Mouse (Mus musculus) frontal cortex, postnatal 36 days (tissue): ENCODE measurements around the gene Fam187b.
A peak's percentile ranks its signal among the peaks of the same experiment; 100 is the strongest.

Experiments
- DNase-seq, 2 experiments: peaks; one replicate each; pipeline ENCODE4 v3.0.0; 2022; ENCODE audit warnings: low spot score in 2 of 2

Gene Fam187b

GRCm38 (mm10) chr7:30958109-30958865, 15.3 kb upstream of the Fam187b start:
- no peak for DNase-seq

DNA sequence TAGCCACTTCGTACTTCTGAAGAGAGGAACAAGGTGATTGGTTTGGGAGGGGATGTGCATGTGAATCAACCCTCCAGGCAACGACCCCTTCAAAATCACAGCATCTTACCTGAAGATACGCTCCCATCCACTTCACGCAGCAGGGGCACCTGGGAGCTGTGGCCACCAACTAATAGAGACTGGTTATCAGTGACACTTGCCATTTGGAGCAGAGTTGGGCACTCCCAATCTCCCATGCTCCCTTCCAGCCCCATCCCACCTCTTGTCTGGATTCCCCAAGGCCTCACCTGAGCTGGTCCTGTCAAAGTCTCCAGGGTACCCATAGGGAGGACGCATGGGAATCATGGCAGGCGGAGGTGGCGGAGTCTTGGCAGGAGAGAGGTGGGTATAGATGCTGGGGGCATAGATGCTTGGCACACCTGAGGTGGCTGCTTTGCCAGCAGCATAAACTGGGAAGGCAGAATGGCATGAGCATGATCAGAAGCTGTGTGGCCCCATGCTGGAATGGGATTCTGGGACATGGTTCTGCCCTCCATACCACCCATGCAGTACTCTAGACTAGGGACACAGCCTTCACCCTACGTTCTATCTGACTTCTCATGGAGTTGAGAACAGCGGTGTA, 14.6 kb upstream of the Fam187b start:
- DNase-seq = no peak

GRCm38 (mm10) chr7:30959786-30960349, 13.7 kb upstream of the Fam187b start:
- no peak for DNase-seq

DNA sequence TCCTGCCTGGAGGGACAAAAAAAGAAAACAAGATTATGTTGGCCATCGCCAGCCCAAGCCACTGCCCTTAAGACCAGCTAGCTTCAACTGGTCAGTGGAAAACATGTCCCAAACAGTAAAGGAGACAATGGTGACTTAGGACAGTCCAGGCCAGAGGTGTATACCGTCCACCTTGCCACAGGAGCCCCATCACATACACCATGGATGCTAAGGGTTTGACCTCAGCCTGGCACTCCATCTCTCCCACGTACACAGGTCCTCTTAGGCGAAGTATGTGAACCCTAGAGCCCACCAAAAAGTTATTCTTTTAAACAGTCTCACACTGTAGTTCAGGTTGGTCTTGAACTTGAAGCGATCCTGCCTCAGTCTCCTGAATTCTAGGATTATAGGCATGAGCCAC, 10.7 kb upstream of the Fam187b start:
- DNase-seq = no peak

DNA sequence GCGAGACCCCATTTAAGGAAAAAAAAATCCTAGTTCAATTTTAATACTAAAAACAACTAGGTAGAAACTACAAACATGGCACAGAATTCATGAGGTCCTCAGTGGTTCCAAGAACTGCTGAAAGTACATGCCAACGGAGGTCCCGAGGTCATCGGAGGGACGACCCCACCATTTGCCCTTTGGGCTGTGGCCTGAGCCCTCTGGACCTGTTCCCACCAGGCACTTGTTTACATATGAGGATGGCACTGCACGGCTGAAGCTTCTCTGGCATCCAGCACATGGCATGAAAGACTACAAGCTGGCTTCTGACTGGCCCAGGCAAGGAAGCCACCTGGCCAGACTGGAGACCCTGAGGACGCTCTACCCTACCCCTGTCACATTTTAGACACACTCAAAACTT, 9.2 kb upstream of the Fam187b start:
- DNase-seq = no peak

GRCm38 (mm10) chr7:30965677-30966076, 7.9 kb upstream of the Fam187b start:
- DNase-seq = no peak

DNA sequence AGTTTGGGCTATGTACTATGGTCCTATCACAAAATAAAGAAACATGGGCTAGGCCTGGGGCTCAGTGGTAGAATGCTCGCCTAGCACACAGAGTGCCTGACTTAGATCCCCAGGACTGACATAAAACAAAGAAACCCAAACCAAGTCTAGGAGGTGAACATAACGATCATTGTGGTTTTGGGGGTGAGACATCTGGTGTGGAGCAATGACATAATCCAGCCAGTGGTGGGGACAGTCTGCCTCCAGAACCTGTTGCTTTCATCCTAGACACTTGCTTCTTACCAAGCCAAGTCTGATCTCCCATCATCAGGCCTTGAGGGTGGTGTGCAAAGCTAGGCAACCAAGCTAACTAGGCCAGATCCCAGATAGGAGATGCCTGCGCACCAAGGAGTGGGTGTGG, 6.9 kb upstream of the Fam187b start:
- no peak for DNase-seq

- DNase-seq = no peak
Observed at GRCm38 (mm10) chr7:30968611-30969010, 5.0 kb upstream of the Fam187b start.

DNA sequence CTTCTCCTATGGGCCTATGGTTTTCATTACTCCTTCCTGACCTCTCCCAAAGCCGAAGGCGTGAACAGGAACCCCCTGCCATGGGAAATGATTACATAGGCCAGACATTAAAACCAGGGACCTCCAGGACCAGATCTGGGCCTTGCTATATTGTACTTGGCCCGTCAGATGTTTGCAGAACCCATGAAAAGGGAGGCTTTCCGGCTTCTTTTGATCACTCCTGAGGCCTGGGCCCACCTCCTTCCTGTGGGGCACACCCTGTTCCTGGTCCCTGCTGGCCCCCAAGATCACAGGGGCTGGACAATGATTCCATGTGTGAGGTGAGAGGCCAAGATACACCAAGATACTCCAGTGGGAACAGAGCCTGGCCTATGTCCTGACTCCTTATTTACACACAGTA, 4.4 kb upstream of the Fam187b start:
- DNase-seq = no peak

DNA sequence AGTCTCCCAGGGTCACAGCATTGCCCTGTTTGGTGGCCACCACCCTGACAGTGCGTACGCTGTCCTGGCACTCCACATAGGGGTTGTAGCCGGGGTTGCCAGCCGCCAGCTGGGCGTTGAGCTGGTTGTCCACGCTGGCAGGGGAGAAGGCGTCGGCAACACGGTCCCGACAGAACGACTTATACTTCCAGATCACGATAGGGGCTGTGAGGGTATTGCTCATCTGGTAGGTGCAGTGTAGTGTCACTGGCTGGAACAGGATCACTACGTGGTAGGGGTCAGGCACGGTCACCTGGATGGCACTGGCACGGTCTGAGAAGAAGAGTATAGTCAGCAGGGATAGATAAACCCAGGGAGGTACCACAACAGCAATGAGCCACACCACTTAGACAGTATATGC, 1.7 kb upstream of the Fam187b start:
- no peak for DNase-seq

GRCm38 (mm10) chr7:30972426-30973250, 952 bp upstream of the Fam187b start:
- DNase-seq = no peak

- DNase-seq = no peak
Observed at GRCm38 (mm10) chr7:30973251-30973500, 414 bp upstream of the Fam187b start, which contains the start of gene Lsr. TSS of gene Lsr (minus strand) at chr7:30973464.

DNA sequence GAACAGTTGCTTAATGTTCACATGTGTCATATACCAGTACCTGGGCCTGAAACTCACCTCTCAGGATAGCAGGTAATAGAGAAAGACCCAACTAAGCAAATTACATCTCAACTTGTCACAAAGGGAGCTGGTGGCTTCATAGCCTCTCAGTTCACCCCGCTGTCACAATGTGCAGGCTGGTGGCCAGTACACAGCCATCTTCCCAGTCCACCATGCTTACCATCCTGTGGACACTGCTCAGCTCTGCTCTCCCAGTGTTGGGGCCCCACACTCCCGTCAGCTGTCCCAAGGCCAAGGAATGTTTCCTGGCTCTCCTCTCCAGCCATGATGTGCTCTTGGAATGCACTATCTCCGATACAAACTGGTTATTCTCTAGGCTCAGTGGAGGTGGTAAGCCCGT, 8.1 kb downstream of the Fam187b start:
- no peak for DNase-seq

DNA sequence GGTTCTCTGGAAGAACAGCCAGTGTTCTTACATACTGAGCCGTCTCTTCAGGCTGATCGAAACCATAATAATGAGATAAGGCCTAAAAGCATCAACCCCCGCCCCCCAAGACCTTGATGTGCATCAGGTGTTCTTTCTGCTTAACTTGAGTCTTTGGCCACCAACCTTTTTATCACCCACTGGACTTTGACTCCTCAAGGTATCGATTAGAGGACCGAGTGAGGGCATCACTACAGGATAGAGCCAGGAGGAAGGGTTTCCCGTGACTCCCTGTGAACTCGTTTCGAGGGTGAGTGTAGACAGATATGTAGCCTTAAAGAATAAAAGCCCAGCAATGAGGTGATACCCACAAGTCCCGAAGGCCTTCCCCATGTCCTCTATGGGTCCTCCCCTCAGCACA, 11.8 kb downstream of the Fam187b start:
- no peak for DNase-seq

DNA sequence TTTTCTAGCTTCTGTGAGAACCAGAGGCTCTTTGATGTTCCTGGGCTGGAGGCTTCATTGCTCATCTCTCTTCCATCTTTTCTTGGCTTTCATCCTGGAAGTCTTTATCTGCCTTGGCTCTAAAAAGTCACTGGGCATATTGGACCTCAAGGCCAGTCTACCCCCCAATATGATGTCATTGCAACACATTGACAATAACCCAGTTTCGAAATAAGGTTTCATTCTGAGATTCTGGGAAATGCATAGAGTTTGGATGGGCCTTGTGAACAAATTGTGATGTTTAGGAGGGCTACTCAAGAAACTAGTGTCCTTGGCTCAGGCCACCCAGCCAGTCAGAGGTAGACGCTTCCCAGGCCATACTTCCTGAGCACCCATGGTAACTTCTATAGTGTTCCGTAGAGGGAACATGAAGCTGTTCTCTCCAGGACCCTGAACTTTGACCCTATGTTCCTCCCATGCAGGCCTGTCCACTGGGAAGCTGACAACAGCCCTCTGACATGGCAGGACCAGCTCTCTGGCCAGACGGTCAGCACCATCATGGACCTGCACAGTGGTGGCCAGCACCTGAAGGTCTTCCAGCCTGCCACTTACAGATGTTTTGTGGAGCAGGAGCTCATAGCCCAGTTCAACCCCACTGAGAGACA, 15.1 kb downstream of the Fam187b start:
- DNase-seq = no peak

- no peak for DNase-seq
Observed at GRCm38 (mm10) chr7:30992148-30992547, 18.6 kb downstream of the Fam187b start.

DNA sequence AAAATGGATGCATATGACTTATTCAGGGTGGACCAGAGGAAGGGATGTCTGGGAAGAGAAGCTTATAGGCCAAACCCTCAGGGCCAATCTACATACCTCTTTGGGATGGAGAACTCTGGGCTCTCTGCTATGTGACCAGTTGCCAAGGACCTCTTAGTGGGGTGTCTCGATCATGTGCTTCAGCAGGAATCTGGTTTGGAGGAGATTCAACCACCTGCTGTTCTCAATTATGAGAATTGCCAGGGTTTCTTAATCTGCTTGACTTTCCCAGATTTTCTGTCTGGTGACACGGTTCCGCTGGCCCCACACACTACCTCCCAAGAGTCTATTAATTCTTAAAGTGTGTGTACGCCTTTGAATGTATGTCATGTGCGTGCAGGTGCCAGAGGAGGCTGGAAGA, 20.4 kb downstream of the Fam187b start:
- DNase-seq = no peak

DNA sequence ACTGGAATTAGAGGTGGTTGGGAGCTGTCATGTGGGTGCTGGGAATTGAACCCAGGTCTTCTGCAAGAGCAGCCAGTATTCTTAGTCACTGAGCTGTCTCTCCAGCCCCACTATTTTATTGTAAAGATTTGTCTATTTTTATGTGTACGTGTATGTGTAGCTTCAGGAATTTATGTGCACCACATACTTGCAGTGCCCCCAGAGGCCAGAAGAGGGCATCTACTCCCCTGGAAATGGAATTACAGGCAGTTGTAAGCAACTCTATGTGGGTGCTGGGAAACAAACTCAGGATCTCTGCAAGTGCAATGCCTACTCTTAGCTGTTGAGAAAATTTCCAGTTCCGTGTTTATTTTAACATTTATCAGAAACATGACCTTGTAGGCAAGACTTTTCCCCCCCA, 22.9 kb downstream of the Fam187b start:
- no peak for DNase-seq

GRCm38 (mm10) chr7:31000505-31001020, 27.0 kb downstream of the Fam187b start:
- DNase-seq = peak; percentile 5 to 26

DNA sequence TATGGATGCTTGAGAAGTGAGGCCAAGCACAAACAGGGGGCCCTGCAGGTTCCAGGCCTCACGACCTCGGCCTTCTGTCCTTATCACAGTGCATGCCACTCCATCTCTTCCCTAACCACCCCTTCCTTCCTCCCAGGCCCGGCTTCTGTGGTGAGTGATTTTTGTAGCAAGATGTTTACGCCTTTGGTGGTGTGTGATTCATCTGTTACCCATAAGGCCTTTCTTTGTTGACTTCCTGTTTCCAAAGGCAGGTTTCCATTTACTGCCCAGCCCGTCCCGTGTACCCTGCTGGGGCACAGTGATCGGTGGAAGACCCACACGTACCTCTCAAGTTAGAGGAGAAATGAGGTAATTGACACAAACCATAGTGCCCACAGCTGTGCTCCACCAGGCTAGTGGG, 29.1 kb downstream of the Fam187b start:
- no peak for DNase-seq

GRCm38 (mm10) chr7:31007775-31008174, 34.2 kb downstream of the Fam187b start:
- no peak for DNase-seq

- no peak for DNase-seq
Observed at GRCm38 (mm10) chr7:31008175-31008574, 34.6 kb downstream of the Fam187b start.
